Mouse (Mus musculus): ENCODE data around the gene Vmn2r51.
"Not testable (repeated sequence)": the region's sequence is repeated elsewhere in the genome, so short reads cannot be mapped to it uniquely, and the experiment has no call there.

The Vmn2r51 gene

DNA sequence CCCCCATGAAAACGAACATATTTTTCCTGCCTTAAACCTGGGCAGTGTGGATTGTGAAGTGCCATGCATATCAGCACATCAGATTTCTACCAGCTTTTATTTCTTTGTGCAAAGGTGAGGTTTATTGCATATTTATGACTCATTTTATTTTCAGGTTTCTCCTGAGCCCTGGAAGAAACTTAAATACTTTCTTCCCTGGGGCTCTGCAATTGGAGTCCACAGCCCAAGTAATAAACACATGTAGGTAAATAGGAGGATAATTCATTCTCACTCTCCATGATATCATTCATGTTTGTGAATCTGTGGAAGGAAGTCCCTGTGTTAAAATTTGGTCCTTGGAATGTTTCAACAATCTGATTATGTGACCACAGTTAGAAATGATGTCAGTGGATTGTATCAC, at the start of gene Vmn2r51:
Gene Vmn2r51, minus strand, starts transcription at position 101 of the 400 bp plus-strand sequence.
- DNase-seq = not testable (repeated sequence)

DNA sequence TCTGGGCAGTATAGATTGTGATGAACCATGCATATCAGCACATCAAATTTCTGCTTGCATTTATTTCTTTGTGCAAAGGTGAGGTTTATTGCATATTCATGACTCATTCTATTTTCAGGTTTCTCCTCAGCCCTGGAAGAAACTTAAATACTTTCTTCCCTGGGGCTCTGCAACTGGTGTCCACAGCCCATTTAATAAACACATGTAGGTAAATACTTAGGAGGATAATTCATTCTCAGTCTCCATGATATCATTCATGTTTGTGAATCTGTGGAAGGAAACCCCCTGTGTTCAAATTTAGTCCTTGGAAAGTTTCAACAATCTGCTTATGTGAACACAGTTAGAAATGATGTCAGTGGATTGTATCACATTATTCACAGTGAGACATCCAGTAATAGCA, 52.3 kb downstream of the Vmn2r51 start, which contains the start of gene Vmn2r50:
Gene Vmn2r50, minus strand, starts transcription at position 101 of the 400 bp plus-strand sequence.
- not testable (repeated sequence) for DNase-seq

All from cerebellum, adult 8-10 months (tissue).